Comparison of ENCODE assay signal across 8 mouse cellular contexts in genomic region chr3:93555878-93556254, GRCm38 (mm10). TPM values are rescaled to one million over a fixed set of nuclear protein-coding genes. Genes with fewer than 3 reads are reported as not detected.
DNase-seq lines count a peak whose midpoint lies in the region; ATAC-seq and TF ChIP-seq lines count a peak whose summit lies in the region.

No protein-coding gene starts in this region.

- peaks cover 51% of the 10 kb centered on the region for H3K4me1 ChIP-seq in embryonic facial prominence, embryonic 14.5 days (ENCODE audit: control insufficient read depth, insufficient read depth, low read length)
- H3K4me1 ChIP-seq in heart, embryonic 15.5 days (replicated peaks) = peaks cover 32% of the 10 kb centered on the region
- H3K4me1 ChIP-seq in stomach, postnatal 0 days (replicated peaks; ENCODE audit: control insufficient read depth, insufficient read depth) = peaks cover 5% of the 10 kb centered on the region; the same call in 1 of the 2 replicates

- TF ChIP-seq EP300 in stomach, postnatal 0 days (optimal IDR thresholded peaks at IDR 0.05) = no peak

- peak overlapping the region; percentile 78 for H3K9ac ChIP-seq in embryonic facial prominence, embryonic 14.5 days (ENCODE audit: low read depth, low read length)
- H3K9ac ChIP-seq in heart, embryonic 15.5 days = peak overlapping the region; percentile 70; the same call in 1 of the 2 replicates
- peak overlapping the region; percentile 88 for H3K9ac ChIP-seq in stomach, postnatal 0 days (ENCODE audit: low read length)

- no peak for TF ChIP-seq CTCF in stomach, postnatal 0 days (IDR thresholded peaks at IDR 0.05; ENCODE audit: low read depth)

- peak overlapping the region; percentile 77 for H3K4me2 ChIP-seq in embryonic facial prominence, embryonic 14.5 days (ENCODE audit: low read depth, low read length)
- peak overlapping the region; percentile 86 for H3K4me2 ChIP-seq in heart, embryonic 15.5 days
- peak overlapping the region; percentile 76 for H3K4me2 ChIP-seq in stomach, postnatal 0 days (replicated peaks; ENCODE audit: low read depth)

- peak overlapping the region; percentile 87 for H3K27ac ChIP-seq in embryonic facial prominence, embryonic 14.5 days (replicated peaks; ENCODE audit: low read depth, low read length)
- peak overlapping the region; percentile 92 for H3K27ac ChIP-seq in heart, embryonic 15.5 days
- H3K27ac ChIP-seq in macrophage = peak overlapping the region; percentile 95
- peak overlapping the region; percentile 95 for H3K27ac ChIP-seq in stomach, postnatal 0 days (replicated peaks)

- peaks cover 2% of the 10 kb centered on the region for H3K36me3 ChIP-seq in embryonic facial prominence, embryonic 14.5 days (ENCODE audit: control insufficient read depth, insufficient read depth, low read length)
- peaks cover 2% of the 10 kb centered on the region for H3K36me3 ChIP-seq in heart, embryonic 15.5 days
- peaks cover under 1% of the 10 kb centered on the region; the same call in 1 of the 2 replicates for H3K36me3 ChIP-seq in macrophage (ENCODE audit: inconsistent target)
- no peaks in the 10 kb centered on the region; the same call in 1 of the 2 replicates for H3K36me3 ChIP-seq in stomach, postnatal 0 days (ENCODE audit: control insufficient read depth, insufficient read depth, low read length)

- no peaks in the 10 kb centered on the region for H3K27me3 ChIP-seq in embryonic facial prominence, embryonic 14.5 days (replicated peaks; ENCODE audit: control insufficient read depth, insufficient read depth, low read length)
- no peaks in the 10 kb centered on the region for H3K27me3 ChIP-seq in heart, embryonic 15.5 days
- no peaks in the 10 kb centered on the region for H3K27me3 ChIP-seq in stomach, postnatal 0 days (ENCODE audit: control insufficient read depth, insufficient read depth, low read length)

- WGBS in embryonic facial prominence, embryonic 14.5 days = 0% methylated on average over 2 of the region's 2 CpGs
- 7% methylated on average over 2 of the region's 2 CpGs for WGBS in heart, embryonic 15.5 days
- WGBS in macrophage (ENCODE audit: missing documents) = 0% methylated on average over 2 of the region's 2 CpGs
- WGBS in stomach, postnatal 0 days = 0% methylated on average over 2 of the region's 2 CpGs

- peaks cover 56% of the 10 kb centered on the region for H3K79me2 ChIP-seq in macrophage (ENCODE audit: inconsistent target)

- peak; percentile 38; the same call in 1 of the 2 replicates for ATAC-seq in embryonic facial prominence, embryonic 14.5 days (ENCODE audit: low read depth)
- ATAC-seq in heart, embryonic 15.5 days (replicated peaks; ENCODE audit: insufficient number of reproducible peaks, insufficient read depth, low FRiP score, low read depth) = peak; percentile 56; the same call in 1 of the 2 replicates
- ATAC-seq in stomach, postnatal 0 days (ENCODE audit: low FRiP score, low TSS enrichment) = peak; percentile 75

- H3K9me3 ChIP-seq in embryonic facial prominence, embryonic 14.5 days (ENCODE audit: control insufficient read depth, low read length) = no peaks in the 10 kb centered on the region
- no peaks in the 10 kb centered on the region for H3K9me3 ChIP-seq in heart, embryonic 15.5 days (replicated peaks)
- H3K9me3 ChIP-seq in stomach, postnatal 0 days (ENCODE audit: control insufficient read depth, low read length) = no peaks in the 10 kb centered on the region

- peak overlapping the region; percentile 70 for H3K4me3 ChIP-seq in embryonic facial prominence, embryonic 14.5 days (ENCODE audit: low read depth, low read length)
- peak overlapping the region; percentile 72 for H3K4me3 ChIP-seq in heart, embryonic 15.5 days
- peak overlapping the region; percentile 81 for H3K4me3 ChIP-seq in macrophage (ENCODE audit: inconsistent target)
- H3K4me3 ChIP-seq in stomach, postnatal 0 days (ENCODE audit: low read depth, low read length) = peak overlapping the region; percentile 67

- DNase-seq in 3134 (ENCODE audit: extremely low read depth, insufficient read length, low spot score) = peak; percentile 87
- peak; percentile 83 for DNase-seq in MN1 (ENCODE audit: low spot score)
- peak; percentile 85 for DNase-seq in embryonic facial prominence, embryonic 14.5 days (ENCODE audit: low spot score)
- DNase-seq in kidney, postnatal 14 days = peak; percentile 69
- peak; percentile 63 for DNase-seq in stomach, postnatal 0 days (ENCODE audit: low spot score)
- no peak for DNase-seq in spleen, adult 18-20 months

RNA-seq across cellular contexts. Expression of gene S100a10, which starts 1.0 kb away (rescaled TPM):
- polyA plus RNA-seq in embryonic facial prominence, embryonic 14.5 days (2014; fragmentation: Nextera tagmentation; extraction: Ambion mirVana) = 687 and 752 TPM in 2 replicates
- 249 and 250 TPM in 2 replicates for polyA plus RNA-seq in heart, embryonic 15.5 days (2015; fragmentation: Nextera tagmentation; extraction: Ambion mirVana)
- 100 to 1,000 TPM in 5 of 26 experiments, 10 to 100 TPM in 17, 1 to 10 TPM in 4; 7.1 to 350 (median 34.6) TPM for total RNA-seq in macrophage (2018; cell fraction: chromatin; rRNA removed)
- total RNA-seq in macrophage (2018; cell fraction: cytosol; rRNA removed) = 100 to 1,000 TPM; 121 to 615 (median 284) TPM
- total RNA-seq in macrophage (2018; cell fraction: nucleus; rRNA removed) = 100 to 1,000 TPM in 9 of 26 experiments, 10 to 100 TPM in 17; 22.9 to 214 (median 67.5) TPM
- polyA plus RNA-seq in macrophage (2018) = 266 to 423 TPM (median 285 TPM) in 3 replicates
- polyA plus RNA-seq in stomach, postnatal 0 days (2015; fragmentation: Nextera tagmentation; extraction: Ambion mirVana) = 314 and 375 TPM in 2 replicates

RNA-seq across cellular contexts. Expression of gene S100a11, which starts 35.6 kb away (rescaled TPM):
- polyA plus RNA-seq in embryonic facial prominence, embryonic 14.5 days (2014; fragmentation: Nextera tagmentation; extraction: Ambion mirVana) = 1,533 and 1,735 TPM in 2 replicates
- polyA plus RNA-seq in heart, embryonic 15.5 days (2015; fragmentation: Nextera tagmentation; extraction: Ambion mirVana) = 878 and 910 TPM in 2 replicates
- total RNA-seq in macrophage (2018; cell fraction: chromatin; rRNA removed) = 100 to 1,000 TPM in 1 of 26 experiments, 10 to 100 TPM in 5, 1 to 10 TPM in 17, not detected in 3; 2.8 to 159 (median 6.8) TPM
- 100 to 1,000 TPM; 141 to 362 (median 244) TPM for total RNA-seq in macrophage (2018; cell fraction: cytosol; rRNA removed)
- total RNA-seq in macrophage (2018; cell fraction: nucleus; rRNA removed) = 10 to 100 TPM in 25 of 26 experiments, 1 to 10 TPM in 1; 9.4 to 57.5 (median 30.7) TPM
- 323 to 542 TPM (median 466 TPM) in 3 replicates for polyA plus RNA-seq in macrophage (2018)
- polyA plus RNA-seq in stomach, postnatal 0 days (2015; fragmentation: Nextera tagmentation; extraction: Ambion mirVana) = 1,952 and 2,093 TPM in 2 replicates

Comparison
In these comparisons a context has a peak if more than half of its experiments do, and no peak if none do; other contexts are left out.
1. DNase-seq: peak in 3134 (single experiment), MN1 (single experiment), embryonic facial prominence, embryonic 14.5 days (single experiment), kidney, postnatal 14 days (single experiment) and stomach, postnatal 0 days (single experiment); none in spleen, adult 18-20 months (0 of 2).
2. Peak in every context shown above with its lines, with median percentiles within 50 percentile points of each other: ATAC-seq, H3K27ac ChIP-seq, H3K4me2 ChIP-seq, H3K4me3 ChIP-seq and H3K9ac ChIP-seq.